Mouse (Mus musculus): ENCODE results near the gene Frrs1. TPM values are rescaled to one million over a fixed set of nuclear protein-coding genes. Genes with fewer than 3 reads are reported as not detected.

Gene Frrs1
- polyA plus RNA-seq, 1 experiment from 2014 or later = 9.4 TPM

GRCm38 (mm10) chr3:116832526-116833310 is 26.5 kb upstream of the Frrs1 start:
- no peaks in the 10 kb centered on the region for H3K27me3 ChIP-seq
- no peaks in the 10 kb centered on the region for H3K36me3 ChIP-seq

GRCm38 (mm10) chr3:116833491-116833890 is 25.8 kb upstream of the Frrs1 start:
- no peak for ATAC-seq (ENCODE audit: insufficient number of reproducible peaks, insufficient read depth, low FRiP score, low TSS enrichment, low read depth)
- Histone ChIP-seq H3K27me3 (no peaks in the 10 kb centered on the region), H3K4me3 (replicated peaks) (no peak overlapping the region), H3K4me2 (no peak overlapping the region), H3K9ac (replicated peaks) (no peak overlapping the region), H3K27ac (no peak overlapping the region), H3K36me3 (no peaks in the 10 kb centered on the region), H3K9me3 (no peaks in the 10 kb centered on the region), H3K4me1 (replicated peaks) (no peaks in the 10 kb centered on the region)
- WGBS = 86% methylated on average over 4 of the region's 4 CpGs

More at GRCm38 (mm10) chr3:116832526-116833310, 26.5 kb upstream of the Frrs1 start:
- no peaks in the 10 kb centered on the region for H3K9me3 ChIP-seq
- no peak overlapping the region for H3K9ac ChIP-seq (replicated peaks)
- ATAC-seq (ENCODE audit: insufficient number of reproducible peaks, insufficient read depth, low FRiP score, low TSS enrichment, low read depth) = no peak
- no peak overlapping the region for H3K4me2 ChIP-seq
- H3K4me3 ChIP-seq (replicated peaks) = no peak overlapping the region
- WGBS = 86% methylated on average over 7 of the region's 7 CpGs
- no peak overlapping the region for H3K27ac ChIP-seq
- no peaks in the 10 kb centered on the region for H3K4me1 ChIP-seq (replicated peaks)

- no peak overlapping the region for H3K4me3 ChIP-seq (replicated peaks)
- H3K27ac ChIP-seq = no peak overlapping the region
- no peaks in the 10 kb centered on the region for H3K4me1 ChIP-seq (replicated peaks)
- H3K27me3 ChIP-seq = no peaks in the 10 kb centered on the region
- no peak overlapping the region for H3K9ac ChIP-seq (replicated peaks)
- no peak for ATAC-seq (ENCODE audit: insufficient number of reproducible peaks, insufficient read depth, low FRiP score, low TSS enrichment, low read depth)
- no peaks in the 10 kb centered on the region for H3K9me3 ChIP-seq
- H3K36me3 ChIP-seq = no peaks in the 10 kb centered on the region
- H3K4me2 ChIP-seq = no peak overlapping the region
- WGBS = 92% methylated on average over 6 of the region's 6 CpGs
These were observed 25.0 kb upstream of the Frrs1 start for GRCm38 (mm10) chr3:116834241-116834640.

GRCm38 (mm10) chr3:116835350-116835749 is 23.9 kb upstream of the Frrs1 start:
- WGBS = 76% methylated on average over 4 of the region's 4 CpGs
- Histone ChIP-seq H3K27ac (no peak overlapping the region), H3K4me1 (replicated peaks) (no peaks in the 10 kb centered on the region), H3K9ac (replicated peaks) (no peak overlapping the region), H3K9me3 (no peaks in the 10 kb centered on the region), H3K36me3 (no peaks in the 10 kb centered on the region), H3K4me3 (replicated peaks) (no peak overlapping the region), H3K4me2 (peak overlapping the region; percentile 65), H3K27me3 (no peaks in the 10 kb centered on the region)
- ATAC-seq (ENCODE audit: insufficient number of reproducible peaks, insufficient read depth, low FRiP score, low TSS enrichment, low read depth) = no peak

- ATAC-seq (ENCODE audit: insufficient number of reproducible peaks, insufficient read depth, low FRiP score, low TSS enrichment, low read depth) = peak; percentile 86
- Histone ChIP-seq H3K4me3 (replicated peaks) (peak overlapping the region; percentile 35), H3K27ac (no peak overlapping the region), H3K4me2 (peak overlapping the region; percentile 65), H3K4me1 (replicated peaks) (no peaks in the 10 kb centered on the region), H3K9ac (replicated peaks) (no peak overlapping the region), H3K9me3 (no peaks in the 10 kb centered on the region), H3K36me3 (no peaks in the 10 kb centered on the region), H3K27me3 (no peaks in the 10 kb centered on the region)
- WGBS = 25% methylated on average over 21 of the region's 21 CpGs
These were observed 23.2 kb upstream of the Frrs1 start for GRCm38 (mm10) chr3:116835770-116836680.

GRCm38 (mm10) chr3:116836681-116837475 is 22.4 kb upstream of the Frrs1 start:
- Histone ChIP-seq H3K27me3 (no peaks in the 10 kb centered on the region), H3K27ac (no peak overlapping the region), H3K36me3 (no peaks in the 10 kb centered on the region), H3K4me3 (replicated peaks) (no peak overlapping the region), H3K9me3 (no peaks in the 10 kb centered on the region), H3K9ac (replicated peaks) (no peak overlapping the region), H3K4me1 (replicated peaks) (no peaks in the 10 kb centered on the region), H3K4me2 (no peak overlapping the region)
- ATAC-seq (ENCODE audit: insufficient number of reproducible peaks, insufficient read depth, low FRiP score, low TSS enrichment, low read depth) = no peak
- WGBS = 84% methylated on average over 23 of the region's 23 CpGs

- H3K9me3 ChIP-seq = no peaks in the 10 kb centered on the region
- no peak overlapping the region for H3K27ac ChIP-seq
- no peaks in the 10 kb centered on the region for H3K27me3 ChIP-seq
- H3K4me1 ChIP-seq (replicated peaks) = no peaks in the 10 kb centered on the region
- no peak overlapping the region for H3K4me3 ChIP-seq (replicated peaks)
- H3K36me3 ChIP-seq = no peaks in the 10 kb centered on the region
- H3K9ac ChIP-seq (replicated peaks) = no peak overlapping the region
- no peak for ATAC-seq (ENCODE audit: insufficient number of reproducible peaks, insufficient read depth, low FRiP score, low TSS enrichment, low read depth)
- WGBS = 88% methylated on average over 2 of the region's 2 CpGs
- no peak overlapping the region for H3K4me2 ChIP-seq
These were observed 18.0 kb upstream of the Frrs1 start for GRCm38 (mm10) chr3:116841311-116841710.

- no peaks in the 10 kb centered on the region for H3K4me1 ChIP-seq (replicated peaks)
- H3K27me3 ChIP-seq = no peaks in the 10 kb centered on the region
- WGBS = 85% methylated on average over 10 of the region's 10 CpGs
- no peak overlapping the region for H3K4me2 ChIP-seq
- no peak overlapping the region for H3K27ac ChIP-seq
- ATAC-seq (ENCODE audit: insufficient number of reproducible peaks, insufficient read depth, low FRiP score, low TSS enrichment, low read depth) = no peak
- no peaks in the 10 kb centered on the region for H3K9me3 ChIP-seq
- H3K4me3 ChIP-seq (replicated peaks) = no peak overlapping the region
- H3K9ac ChIP-seq (replicated peaks) = no peak overlapping the region
- no peaks in the 10 kb centered on the region for H3K36me3 ChIP-seq
These were observed 14.2 kb upstream of the Frrs1 start for GRCm38 (mm10) chr3:116844880-116845579.

GRCm38 (mm10) chr3:116846084-116846483 is 13.2 kb upstream of the Frrs1 start:
- no peak overlapping the region for H3K27ac ChIP-seq
- H3K4me2 ChIP-seq = no peak overlapping the region
- H3K9me3 ChIP-seq = no peaks in the 10 kb centered on the region
- 83% methylated on average over 4 of the region's 4 CpGs for WGBS
- H3K4me3 ChIP-seq (replicated peaks) = no peak overlapping the region
- H3K4me1 ChIP-seq (replicated peaks) = no peaks in the 10 kb centered on the region
- no peak for ATAC-seq (ENCODE audit: insufficient number of reproducible peaks, insufficient read depth, low FRiP score, low TSS enrichment, low read depth)
- H3K27me3 ChIP-seq = no peaks in the 10 kb centered on the region
- H3K36me3 ChIP-seq = no peaks in the 10 kb centered on the region
- no peak overlapping the region for H3K9ac ChIP-seq (replicated peaks)

GRCm38 (mm10) chr3:116848099-116848498 is 11.2 kb upstream of the Frrs1 start:
- Histone ChIP-seq H3K27me3 (no peaks in the 10 kb centered on the region), H3K27ac (no peak overlapping the region), H3K36me3 (no peaks in the 10 kb centered on the region), H3K9ac (replicated peaks) (no peak overlapping the region), H3K9me3 (no peaks in the 10 kb centered on the region), H3K4me3 (replicated peaks) (no peak overlapping the region), H3K4me1 (replicated peaks) (no peaks in the 10 kb centered on the region), H3K4me2 (no peak overlapping the region)
- WGBS = 83% methylated on average over 1 of the region's 1 CpGs
- ATAC-seq (ENCODE audit: insufficient number of reproducible peaks, insufficient read depth, low FRiP score, low TSS enrichment, low read depth) = no peak
